Mouse (Mus musculus) liver, embryonic 14.5 days (tissue): ENCODE results near the gene Pknox1.

ENCODE experiments used
- CTCF ChIP-seq: IDR thresholded peaks from 2 replicates; pipeline ENCODE4 v1.5.1; 2016; ENCODE audit warnings: antibody characterized with exemption, low read depth, control low read depth
- EP300 ChIP-seq: IDR thresholded peaks from 2 replicates; pipeline ENCODE4 v1.6.1; 2016; ENCODE audit warnings: antibody characterized with exemption, low read depth

- no peak for TF ChIP-seq CTCF
- TF ChIP-seq EP300: no peak
These were observed 34.1 kb downstream of the Pknox1 start for GRCm38 (mm10) chr17:31598593-31598992.
